In genomic region chr2:154909789-154910188, GRCm38 (mm10) we compare ENCODE assay signal across 14 mouse cellular contexts. TPM values are rescaled to one million over a fixed set of nuclear protein-coding genes. Genes with fewer than 3 reads are reported as not detected.
DNase-seq lines count a peak whose midpoint lies in the region; ATAC-seq and TF ChIP-seq lines count a peak whose summit lies in the region.
"Had no signal": no experiment of that assay in that cellular context is flagged by ENCODE, and none has a peak within 500 bp of the region (broad histone marks: within the 10 kb centered on the region; RNA-seq: fewer than 3 reads in every experiment).

No protein-coding gene starts in this region.

- TF ChIP-seq CTCF in liver, adult 2 months (IDR thresholded peaks at IDR 0.05; ENCODE audit: low read depth, low read length), result peak; percentile 22; the same call in 1 of the 2 replicates

- DNase-seq in cerebellum, postnatal 10 days, result peak; percentile 32 to 34
- DNase-seq in liver, adult 2 months (ENCODE audit: extremely low read depth, low read depth, low spot score), result no peak
- peak; percentile 24 for DNase-seq in A20 (ENCODE audit: low read depth, low spot score)
- peak; percentile 42 for DNase-seq in induced T-regulatory cell, adult 2 months (ENCODE audit: low read depth)
- no peak for DNase-seq in gastrocnemius, postnatal 25 days
- DNase-seq: adrenal gland, adult 8-10 months; cerebellum, postnatal 36 days; gastrocnemius, adult 2 months; kidney, postnatal 10 days had no signal

- H3K27ac ChIP-seq in liver, adult 2 months (replicated peaks; ENCODE audit: insufficient read depth, low read depth, low read length), result no peak overlapping the region
- no peak overlapping the region for H3K27ac ChIP-seq in liver, embryonic 12.5 days
- H3K27ac ChIP-seq in hindbrain, embryonic 12.5 days, result no peak overlapping the region
- H3K27ac ChIP-seq: embryonic facial prominence, embryonic 13.5 days; gastrocnemius, adult 2 months; neural tube, embryonic 15.5 days had no signal

- no peak for ATAC-seq in cerebellum, adult (ENCODE audit: insufficient number of reproducible peaks, low FRiP score, low TSS enrichment)
- no peak for ATAC-seq in liver, embryonic 12.5 days
- no peak for ATAC-seq in hindbrain, embryonic 12.5 days (ENCODE audit: low FRiP score)

- no peak overlapping the region for H3K4me2 ChIP-seq in liver, embryonic 12.5 days
- no peak overlapping the region for H3K4me2 ChIP-seq in hindbrain, embryonic 12.5 days (replicated peaks)
- H3K4me2 ChIP-seq: embryonic facial prominence, embryonic 13.5 days; neural tube, embryonic 15.5 days had no signal

- H3K27me3 ChIP-seq in liver, adult 2 months (ENCODE audit: control insufficient read depth, insufficient read depth, low read length), result peaks cover 2% of the 10 kb centered on the region; the same call in 1 of the 2 replicates
- peaks cover 9% of the 10 kb centered on the region; the same call in 1 of the 2 replicates for H3K27me3 ChIP-seq in liver, embryonic 12.5 days (replicated peaks)
- no peaks in the 10 kb centered on the region for H3K27me3 ChIP-seq in hindbrain, embryonic 12.5 days
- H3K27me3 ChIP-seq: embryonic facial prominence, embryonic 13.5 days; neural tube, embryonic 15.5 days had no signal

- no peak overlapping the region for H3K4me3 ChIP-seq in liver, adult 2 months (ENCODE audit: insufficient read depth, low read depth, low read length)
- H3K4me3 ChIP-seq in liver, embryonic 12.5 days, result no peak overlapping the region
- H3K4me3 ChIP-seq in hindbrain, embryonic 12.5 days, result no peak overlapping the region
- H3K4me3 ChIP-seq: embryonic facial prominence, embryonic 13.5 days; gastrocnemius, adult 2 months; neural tube, embryonic 15.5 days had no signal

- H3K36me3 ChIP-seq in liver, adult 2 months (ENCODE audit: control insufficient read depth, insufficient read depth, low read length), result no peaks in the 10 kb centered on the region
- no peaks in the 10 kb centered on the region for H3K36me3 ChIP-seq in liver, embryonic 12.5 days
- H3K36me3 ChIP-seq in hindbrain, embryonic 12.5 days, result no peaks in the 10 kb centered on the region
- H3K36me3 ChIP-seq: embryonic facial prominence, embryonic 13.5 days; neural tube, embryonic 15.5 days had no signal

- TF ChIP-seq POLR2A in liver, adult 2 months (IDR thresholded peaks at IDR 0.05; ENCODE audit: extremely low read depth, insufficient read depth, low read length), result no peak

- H3K4me1 ChIP-seq in liver, adult 2 months (ENCODE audit: control insufficient read depth, insufficient read depth, low read length), result no peaks in the 10 kb centered on the region
- no peaks in the 10 kb centered on the region for H3K4me1 ChIP-seq in liver, embryonic 12.5 days
- no peaks in the 10 kb centered on the region for H3K4me1 ChIP-seq in hindbrain, embryonic 12.5 days
- H3K4me1 ChIP-seq: neural tube, embryonic 15.5 days had no signal

- no peaks in the 10 kb centered on the region for H3K9me3 ChIP-seq in liver, embryonic 12.5 days (replicated peaks)
- no peaks in the 10 kb centered on the region for H3K9me3 ChIP-seq in hindbrain, embryonic 12.5 days (replicated peaks)
- H3K9me3 ChIP-seq: embryonic facial prominence, embryonic 13.5 days; neural tube, embryonic 15.5 days had no signal

- H3K79me2 ChIP-seq in liver, adult 2 months (ENCODE audit: control insufficient read depth, insufficient read depth, low read length), result no peaks in the 10 kb centered on the region

- WGBS in liver, adult 2 months, result 85% methylated on average over 6 of the region's 6 CpGs
- WGBS in liver, embryonic 12.5 days (ENCODE audit: insufficient replicate concordance), result 73% methylated on average over 6 of the region's 6 CpGs
- 80% methylated on average over 6 of the region's 6 CpGs for WGBS in hindbrain, embryonic 12.5 days

- no peak overlapping the region for H3K9ac ChIP-seq in liver, adult 2 months (ENCODE audit: low read depth, low read length)
- no peak overlapping the region for H3K9ac ChIP-seq in liver, embryonic 12.5 days
- no peak overlapping the region for H3K9ac ChIP-seq in hindbrain, embryonic 12.5 days
- H3K9ac ChIP-seq: embryonic facial prominence, embryonic 13.5 days; neural tube, embryonic 15.5 days had no signal

RNA-seq across cellular contexts. Expression of gene Eif2s2, which starts 17.1 kb away (rescaled TPM):
- total RNA-seq in liver, adult 2 months (2014; rRNA removed), result 30.4 and 38.7 TPM in 2 replicates
- 7.8 and 8.1 TPM in 2 replicates for polyA plus RNA-seq in liver, adult 2 months (2012; rRNA removed)
- polyA plus RNA-seq in liver, embryonic 12.5 days (2016; fragmentation: Nextera tagmentation; extraction: Ambion mirVana), result 111 and 115 TPM in 2 replicates
- total RNA-seq in gastrocnemius, postnatal 25 days (2021), result 100 to 1,000 TPM in 1 of 2 experiments, 10 to 100 TPM in 1; 95.7 to 102 TPM
- polyA plus RNA-seq in hindbrain, embryonic 12.5 days (2016; fragmentation: Nextera tagmentation; extraction: Ambion mirVana), result 93.1 and 98.1 TPM in 2 replicates

Comparison
In these comparisons a context has a peak if more than half of its experiments do, and no peak if none do; other contexts are left out.
1. RNA of gene Eif2s2, which starts 17.1 kb away (polyA plus RNA-seq): 111 to 115 TPM in liver, embryonic 12.5 days and 93.1 to 98.1 TPM in hindbrain, embryonic 12.5 days; 7.8 to 8.1 TPM in liver, adult 2 months; every median in the first group is over 10 times any median in the second.
2. DNase-seq: peak in cerebellum, postnatal 10 days (2 of 2), A20 (single experiment) and induced T-regulatory cell, adult 2 months (single experiment); none in liver, adult 2 months (single experiment) and gastrocnemius, postnatal 25 days (single experiment).